Mouse (Mus musculus) midbrain, postnatal 0 days (tissue): ENCODE results near the gene C87499. TPM values are rescaled to one million over a fixed set of nuclear protein-coding genes. Genes with fewer than 3 reads are reported as not detected.

Experiments
- ATAC-seq: fragments of 200-750 bp; cut with Nextera tagmentation; 2 replicates; pipeline ENCODE4 v1.8.0; 2017; ENCODE audit warnings: moderate number of reproducible peaks, mild to moderate bottlenecking, moderate TSS enrichment, moderate library complexity; ENCODE audit not compliant: low FRiP score
- DNase-seq: peaks from one replicate; pipeline ENCODE4 v3.0.0-alpha.2; 2015; ENCODE audit warnings: low spot score
- H3K27ac ChIP-seq: fragments of 300-500 bp; sonication (generic); 2 replicates; pipeline ENCODE4 v1.5.1; 2014; ENCODE audit warnings: low read depth, mild to moderate bottlenecking, low read length, mixed read lengths
- H3K27me3 ChIP-seq: fragments of 300-500 bp; sonication (generic); 2 replicates; pipeline ENCODE4 v1.6.1; 2014; ENCODE audit warnings: low read length, control low read depth, mixed read lengths; ENCODE audit not compliant: insufficient read depth
- H3K36me3 ChIP-seq: fragments of 300-500 bp; sonication (generic); 2 replicates; pipeline ENCODE4 v1.6.1; 2014; ENCODE audit warnings: low read length, control low read depth, mixed read lengths; ENCODE audit not compliant: insufficient read depth
- H3K4me1 ChIP-seq: fragments of 300-500 bp; sonication (generic); 2 replicates; pipeline ENCODE4 v1.6.1; 2014; ENCODE audit warnings: mild to moderate bottlenecking, control low read depth, antibody characterized with exemption, low read length, mixed read lengths; ENCODE audit not compliant: insufficient read depth
- H3K4me2 ChIP-seq: fragments of 300-500 bp; sonication (generic); 2 replicates; pipeline ENCODE4 v1.6.1; 2014; ENCODE audit warnings: low read depth, mild to moderate bottlenecking, low read length, mixed read lengths; ENCODE audit not compliant: poor library complexity, severe bottlenecking
- H3K4me3 ChIP-seq: fragments of 300-500 bp; sonication (generic); 2 replicates; pipeline ENCODE4 v1.5.1; 2014; ENCODE audit warnings: low read depth, mild to moderate bottlenecking, low read length, moderate library complexity
- H3K9ac ChIP-seq: fragments of 300-500 bp; sonication (generic); replicated peaks from 2 replicates; pipeline ENCODE4 v1.6.1; 2014; ENCODE audit warnings: mild to moderate bottlenecking, low read length, moderate library complexity, mixed read lengths; ENCODE audit not compliant: poor library complexity, severe bottlenecking
- H3K9me3 ChIP-seq: fragments of 300-500 bp; sonication (generic); 2 replicates; pipeline ENCODE4 v1.6.1; 2016; ENCODE audit warnings: low read length, control low read depth
- CTCF ChIP-seq: IDR thresholded peaks from 2 replicates; pipeline ENCODE4 v1.5.1; 2016; ENCODE audit warnings: antibody characterized with exemption, mild to moderate bottlenecking
- WGBS: fragments of 180-500 bp; shearing (Covaris S2); extraction: QIAGEN DNeasy Blood & Tissue Kit; methylation state at CpG from one replicate; pipeline ENCODE4 v1.1.7; 2014; 5-methylcytosine and 5-hydroxymethylcytosine counted together
- polyA plus RNA-seq: library from polyadenylated mRNA; unstranded; fragments of >200 nt; fragmentation: Nextera tagmentation; extraction: Ambion mirVana; gene quantifications from 2 replicates; pipeline ENCODE4 v1.2.1, GENCODE M21; 2015
- total RNA-seq: library from RNA; depleted of rRNA; stranded (reverse); fragments of >200 nt; gene quantifications from 2 replicates; pipeline ENCODE4 v1.2.3, GENCODE M21; 2014; rRNA removed

Gene C87499
- total RNA-seq (not detected in 2 replicates), polyA plus RNA-seq (not detected in 2 replicates)

- ATAC-seq = no peak
- 94% methylated on average over 4 of the region's 4 CpGs for WGBS
- no peak within 1 kb of the TSS for H3K4me2 ChIP-seq
Measured at GRCm38 (mm10) chr4:88634311-88634710, at the start of gene C87499. TSS of gene C87499 (minus strand) at chr4:88634411.

DNA sequence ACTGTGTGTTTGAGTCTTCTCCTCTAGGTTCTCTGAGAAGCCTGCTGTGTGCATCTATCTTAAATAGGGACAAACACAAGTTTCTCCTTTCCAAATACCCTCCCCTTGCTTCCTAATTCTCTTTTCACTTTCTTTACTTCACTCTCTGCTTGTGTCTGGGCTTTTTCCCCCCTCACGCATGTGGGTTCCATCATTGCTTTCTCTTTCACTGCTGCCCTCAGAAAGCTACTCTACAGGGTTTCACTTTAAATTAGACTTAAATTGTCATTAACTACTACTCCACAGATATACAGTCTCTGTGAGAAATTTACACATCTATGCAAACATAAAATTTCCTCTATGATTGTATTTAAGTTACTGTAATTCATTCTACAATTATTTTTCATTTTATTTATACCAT lies 49.6 kb upstream of the C87499 start, which contains the start of gene Ifna2:
Gene Ifna2, minus strand, starts transcription at position 101 of the 400 bp plus-strand sequence.
- Histone ChIP-seq H3K4me3 (no peak within 1 kb of the TSS), H3K27me3 (no peaks in the 10 kb centered on the region), H3K36me3 (no peaks in the 10 kb centered on the region), H3K27ac (no peak within 1 kb of the TSS), H3K4me2 (no peak within 1 kb of the TSS), H3K9me3 (no peaks in the 10 kb centered on the region), H3K9ac (no peak within 1 kb of the TSS), H3K4me1 (no peaks in the 10 kb centered on the region)
- TF ChIP-seq CTCF = no peak
- WGBS = 100% methylated on average over 1 of the region's 1 CpGs
- DNase-seq = no peak
- no peak for ATAC-seq

More at GRCm38 (mm10) chr4:88634311-88634710, at the start of gene C87499:
- Histone ChIP-seq H3K27ac (no peak within 1 kb of the TSS), H3K36me3 (no peaks in the 10 kb centered on the region), H3K9me3 (no peaks in the 10 kb centered on the region), H3K4me3 (no peak within 1 kb of the TSS), H3K4me1 (no peaks in the 10 kb centered on the region), H3K9ac (no peak within 1 kb of the TSS), H3K27me3 (no peaks in the 10 kb centered on the region)
- no peak for TF ChIP-seq CTCF
- no peak for DNase-seq

DNA sequence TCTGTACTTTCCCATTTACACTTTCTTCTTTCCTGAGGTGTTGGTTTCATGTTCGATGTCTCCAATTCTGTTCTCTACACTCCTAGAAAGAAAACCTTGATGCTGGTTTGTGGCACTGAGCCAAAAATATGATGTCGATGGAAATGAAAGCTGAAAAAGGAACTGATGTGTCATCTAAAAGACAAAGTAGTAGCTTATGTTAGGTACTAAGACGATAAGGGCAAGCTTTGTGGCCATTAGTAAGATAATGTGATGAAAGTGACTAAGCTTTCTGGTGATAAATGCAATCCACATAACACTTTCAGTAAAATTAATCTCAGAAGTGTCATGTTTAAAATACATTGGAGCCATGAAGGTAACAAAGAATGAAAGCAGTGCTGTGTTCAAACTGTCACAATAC lies 47.1 kb upstream of the C87499 start:
- no peaks in the 10 kb centered on the region for H3K4me1 ChIP-seq
- no peaks in the 10 kb centered on the region for H3K9me3 ChIP-seq
- no peak overlapping the region for H3K4me3 ChIP-seq
- 80% methylated on average over 3 of the region's 3 CpGs for WGBS
- H3K9ac ChIP-seq = no peak overlapping the region
- no peaks in the 10 kb centered on the region for H3K27me3 ChIP-seq
- H3K36me3 ChIP-seq = no peaks in the 10 kb centered on the region
- no peak overlapping the region for H3K27ac ChIP-seq
- no peak for ATAC-seq
- H3K4me2 ChIP-seq = no peak overlapping the region
- no peak for DNase-seq
- no peak for TF ChIP-seq CTCF

GRCm38 (mm10) chr4:88680362-88680761 lies 46.2 kb upstream of the C87499 start:
- Histone ChIP-seq H3K36me3 (no peaks in the 10 kb centered on the region), H3K4me1 (no peaks in the 10 kb centered on the region), H3K4me3 (no peak overlapping the region), H3K9ac (no peak overlapping the region), H3K27me3 (no peaks in the 10 kb centered on the region), H3K27ac (no peak overlapping the region), H3K4me2 (no peak overlapping the region), H3K9me3 (no peaks in the 10 kb centered on the region)
- WGBS = 47% methylated on average over 8 of the region's 8 CpGs
- ATAC-seq (no peak), DNase-seq (peak; percentile 24)
- TF ChIP-seq CTCF = peak; percentile 67

GRCm38 (mm10) chr4:88676824-88677223 lies 42.6 kb upstream of the C87499 start, which contains the start of gene Ifna16:
TSS of gene Ifna16 (minus strand) at chr4:88676924.
- Histone ChIP-seq H3K9me3 (no peaks in the 10 kb centered on the region), H3K36me3 (no peaks in the 10 kb centered on the region), H3K4me1 (no peaks in the 10 kb centered on the region), H3K4me3 (no peak within 1 kb of the TSS), H3K27ac (no peak within 1 kb of the TSS), H3K9ac (no peak within 1 kb of the TSS), H3K27me3 (no peaks in the 10 kb centered on the region), H3K4me2 (no peak within 1 kb of the TSS)
- 94% methylated on average over 1 of the region's 1 CpGs for WGBS
- TF ChIP-seq CTCF = no peak
- no peak for DNase-seq
- no peak for ATAC-seq

GRCm38 (mm10) chr4:88655461-88655860 lies 21.2 kb upstream of the C87499 start:
- ATAC-seq = no peak
- TF ChIP-seq CTCF = no peak
- WGBS = 56% methylated on average over 1 of the region's 1 CpGs

More at GRCm38 (mm10) chr4:88655461-88655860, 21.2 kb upstream of the C87499 start:
- no peaks in the 10 kb centered on the region for H3K9me3 ChIP-seq
- no peak overlapping the region for H3K4me3 ChIP-seq
- H3K4me2 ChIP-seq = no peak overlapping the region
- no peak overlapping the region for H3K9ac ChIP-seq
- no peaks in the 10 kb centered on the region for H3K36me3 ChIP-seq
- DNase-seq = no peak
- H3K4me1 ChIP-seq = no peaks in the 10 kb centered on the region
- no peaks in the 10 kb centered on the region for H3K27me3 ChIP-seq
- H3K27ac ChIP-seq = no peak overlapping the region
